Mouse (Mus musculus) hindbrain, embryonic 12.5 days (tissue): ENCODE data around the gene Slco1a6. TPM values are rescaled to one million over a fixed set of nuclear protein-coding genes. Genes with fewer than 3 reads are reported as not detected.

Source experiments
- polyA plus RNA-seq: library from polyadenylated mRNA; unstranded; fragments of >200 nt; fragmentation: Nextera tagmentation; extraction: Ambion mirVana; gene quantifications from 2 replicates; pipeline ENCODE4 v1.2.1, GENCODE M21; 2016

Slco1a6 gene
- polyA plus RNA-seq, 1 experiment from 2014 or later, result 0.50 TPM

Other genes starting within 250 kb of the Slco1a6 start
- not detected in 2 replicates for gene Gm6614, start 197.1 kb downstream of the Slco1a6 start, polyA plus RNA-seq
- 0.38 and 0.61 TPM in 2 replicates for gene Iapp, start 89.9 kb upstream of the Slco1a6 start, polyA plus RNA-seq
- gene Slco1a5, start 114.5 kb upstream of the Slco1a6 start, polyA plus RNA-seq, result 0.46 and 0.83 TPM in 2 replicates
- gene Pyroxd1, start 137.1 kb upstream of the Slco1a6 start, polyA plus RNA-seq, result 23.6 and 26.0 TPM in 2 replicates
- gene Recql, start 178.6 kb upstream of the Slco1a6 start, polyA plus RNA-seq, result 32.3 and 40.7 TPM in 2 replicates
- gene Golt1b, start 178.7 kb upstream of the Slco1a6 start, polyA plus RNA-seq, result 95.7 and 108 TPM in 2 replicates
- gene Spx, start 204.9 kb upstream of the Slco1a6 start, polyA plus RNA-seq, result 2.9 and 6.9 TPM in 2 replicates